Mouse (Mus musculus) erythroblast, embryonic 14.5 days (primary cell): ENCODE results near the gene Picalm. TPM values are rescaled to one million over a fixed set of nuclear protein-coding genes. Genes with fewer than 3 reads are reported as not detected.

Experiments
- H3K27me3 ChIP-seq: 2 replicates; pipeline ENCODE4 v1.6.1; 2012; ENCODE audit warnings: inconsistent platforms; ENCODE audit not compliant: control insufficient read depth
- H3K36me3 ChIP-seq: 2 replicates; pipeline ENCODE4 v1.6.1; 2012; ENCODE audit warnings: mild to moderate bottlenecking, inconsistent platforms; ENCODE audit not compliant: control insufficient read depth
- H3K4me1 ChIP-seq: 2 replicates; pipeline ENCODE4 v1.6.1; 2012; ENCODE audit warnings: inconsistent platforms; ENCODE audit not compliant: control insufficient read depth
- H3K4me3 ChIP-seq: replicated peaks from 2 replicates; pipeline ENCODE3; 2012; ENCODE audit warnings: moderate library complexity, mild to moderate bottlenecking, inconsistent platforms
- H3K9me3 ChIP-seq: 2 replicates; pipeline ENCODE4 v1.6.1; 2012; ENCODE audit warnings: low read length, inconsistent platforms, mixed read lengths; ENCODE audit not compliant: control insufficient read depth
- GATA1 ChIP-seq: IDR thresholded peaks from 2 replicates; pipeline ENCODE4 v1.6.1; 2012; ENCODE audit warnings: low read length, inconsistent platforms, mixed read lengths
- TAL1 ChIP-seq: IDR thresholded peaks from 3 replicates; pipeline ENCODE4 v1.6.1; 2012; ENCODE audit warnings: low read length, inconsistent platforms, mixed read lengths
- polyA plus RNA-seq: library from polyadenylated mRNA; stranded (reverse); fragments of >175 nt; gene quantifications from 2 replicates; pipeline ENCODE4 v1.2.3, GENCODE M21; 2012

Gene Picalm
- polyA plus RNA-seq, 1 experiment = 37.6 TPM

GRCm38 (mm10) chr7:90252946-90253345 is 122.9 kb downstream of the Picalm start:
- no peaks in the 10 kb centered on the region for H3K27me3 ChIP-seq
- TF ChIP-seq GATA1 = no peak
- no peak for TF ChIP-seq TAL1
- H3K9me3 ChIP-seq = no peaks in the 10 kb centered on the region
- no peaks in the 10 kb centered on the region for H3K36me3 ChIP-seq
- H3K4me1 ChIP-seq = peaks cover 14% of the 10 kb centered on the region
- no peak overlapping the region for H3K4me3 ChIP-seq

- TF ChIP-seq TAL1 (no peak), GATA1 (no peak)
- no peaks in the 10 kb centered on the region for H3K27me3 ChIP-seq
- no peaks in the 10 kb centered on the region for H3K36me3 ChIP-seq
- no peak overlapping the region for H3K4me3 ChIP-seq
- H3K9me3 ChIP-seq = no peaks in the 10 kb centered on the region
- H3K4me1 ChIP-seq = peaks cover 4% of the 10 kb centered on the region; the same call in 1 of the 2 replicates
Measured at GRCm38 (mm10) chr7:90258701-90259100, 128.7 kb downstream of the Picalm start.

- H3K4me3 ChIP-seq = no peak overlapping the region
- no peaks in the 10 kb centered on the region for H3K27me3 ChIP-seq
- no peaks in the 10 kb centered on the region for H3K36me3 ChIP-seq
- H3K9me3 ChIP-seq = no peaks in the 10 kb centered on the region
- H3K4me1 ChIP-seq = peaks cover 2% of the 10 kb centered on the region; the same call in 1 of the 2 replicates
- TF ChIP-seq TAL1 (no peak), GATA1 (no peak)
Measured at GRCm38 (mm10) chr7:90259899-90260298, 129.9 kb downstream of the Picalm start.

- no peaks in the 10 kb centered on the region for H3K36me3 ChIP-seq
- TF ChIP-seq TAL1 (no peak), GATA1 (no peak)
- H3K27me3 ChIP-seq = no peaks in the 10 kb centered on the region
- peaks cover 7% of the 10 kb centered on the region for H3K4me1 ChIP-seq
- no peak overlapping the region for H3K4me3 ChIP-seq
- no peaks in the 10 kb centered on the region for H3K9me3 ChIP-seq
Measured at GRCm38 (mm10) chr7:90261902-90262599, 132.0 kb downstream of the Picalm start.

Other genes starting within 250 kb of the Picalm start
- gene Ccdc81, start 226.6 kb upstream of the Picalm start, polyA plus RNA-seq = not detected in 2 replicates
- gene Hikeshi, start 189.0 kb upstream of the Picalm start, polyA plus RNA-seq = 1.1 and 2.1 TPM in 2 replicates
- gene Eed, start 149.2 kb upstream of the Picalm start, polyA plus RNA-seq = 4.5 and 5.0 TPM in 2 replicates
- not detected in 2 replicates for gene Ccdc83, start 135.6 kb downstream of the Picalm start, polyA plus RNA-seq
- gene Sytl2, start 172.0 kb downstream of the Picalm start, polyA plus RNA-seq = 0.06 TPM in 1 of 2 replicates, not detected in the other